Mouse (Mus musculus) embryonic facial prominence, embryonic 11.5 days (tissue): Measurements from ENCODE around the gene Dop1a. TPM values are rescaled to one million over a fixed set of nuclear protein-coding genes. Genes with fewer than 3 reads are reported as not detected.

Experiments
- ATAC-seq: fragments of 200-750 bp; cut with Nextera tagmentation; replicated peaks from 2 replicates; pipeline ENCODE4 v1.8.0; 2017; ENCODE audit warnings: low read depth; ENCODE audit not compliant: insufficient number of reproducible peaks, low FRiP score, low TSS enrichment
- DNase-seq: peaks from one replicate; pipeline ENCODE4 v3.0.0-alpha.2; 2015; ENCODE audit warnings: low spot score
- H3K27ac ChIP-seq: fragments of 300-500 bp; sonication (generic); replicated peaks from 2 replicates; pipeline ENCODE4 v1.5.1; 2014; ENCODE audit warnings: mild to moderate bottlenecking, low read depth, low read length, control low read depth
- H3K27me3 ChIP-seq: fragments of 300-500 bp; sonication (generic); 2 replicates; pipeline ENCODE4 v1.6.1; 2014; ENCODE audit warnings: mild to moderate bottlenecking, low read length, moderate library complexity, mixed read lengths; ENCODE audit not compliant: control insufficient read depth, insufficient read depth
- H3K36me3 ChIP-seq: fragments of 300-500 bp; sonication (generic); replicated peaks from 2 replicates; pipeline ENCODE4 v1.6.1; 2014; ENCODE audit warnings: low read depth, mild to moderate bottlenecking, low read length, moderate library complexity, mixed read lengths; ENCODE audit not compliant: control insufficient read depth, insufficient read depth
- H3K4me1 ChIP-seq: fragments of 300-500 bp; sonication (generic); 2 replicates; pipeline ENCODE4 v1.6.1; 2014; ENCODE audit warnings: low read length, mixed read lengths; ENCODE audit not compliant: control insufficient read depth, insufficient read depth
- H3K4me2 ChIP-seq: fragments of 300-500 bp; sonication (generic); 2 replicates; pipeline ENCODE4 v1.6.1; 2014; ENCODE audit warnings: low read depth, mild to moderate bottlenecking, control low read depth, low read length, moderate library complexity
- H3K4me3 ChIP-seq: fragments of 300-500 bp; sonication (generic); 2 replicates; pipeline ENCODE4 v1.5.1; 2014; ENCODE audit warnings: low read depth, low read length, control low read depth
- H3K9ac ChIP-seq: fragments of 300-500 bp; sonication (generic); replicated peaks from 2 replicates; pipeline ENCODE4 v1.6.1; 2014; ENCODE audit warnings: mild to moderate bottlenecking, control low read depth, low read length
- H3K9me3 ChIP-seq: fragments of 300-500 bp; sonication (generic); replicated peaks from 2 replicates; pipeline ENCODE4 v1.6.1; 2016; ENCODE audit warnings: mild to moderate bottlenecking, low read length, inconsistent platforms, mixed read lengths; ENCODE audit not compliant: control insufficient read depth
- WGBS: fragments of 180-500 bp; shearing (Covaris S2); extraction: QIAGEN DNeasy Blood & Tissue Kit; methylation state at CpG from one replicate; pipeline ENCODE4 v1.1.7; 2014; 5-methylcytosine and 5-hydroxymethylcytosine counted together
- polyA plus RNA-seq: library from polyadenylated mRNA; unstranded; fragments of >200 nt; fragmentation: Nextera tagmentation; extraction: Ambion mirVana; gene quantifications from 2 replicates; pipeline ENCODE4 v1.2.1, GENCODE M21; 2014

Dop1a gene
- 10.6 and 13.3 TPM in 2 replicates for polyA plus RNA-seq

DNA sequence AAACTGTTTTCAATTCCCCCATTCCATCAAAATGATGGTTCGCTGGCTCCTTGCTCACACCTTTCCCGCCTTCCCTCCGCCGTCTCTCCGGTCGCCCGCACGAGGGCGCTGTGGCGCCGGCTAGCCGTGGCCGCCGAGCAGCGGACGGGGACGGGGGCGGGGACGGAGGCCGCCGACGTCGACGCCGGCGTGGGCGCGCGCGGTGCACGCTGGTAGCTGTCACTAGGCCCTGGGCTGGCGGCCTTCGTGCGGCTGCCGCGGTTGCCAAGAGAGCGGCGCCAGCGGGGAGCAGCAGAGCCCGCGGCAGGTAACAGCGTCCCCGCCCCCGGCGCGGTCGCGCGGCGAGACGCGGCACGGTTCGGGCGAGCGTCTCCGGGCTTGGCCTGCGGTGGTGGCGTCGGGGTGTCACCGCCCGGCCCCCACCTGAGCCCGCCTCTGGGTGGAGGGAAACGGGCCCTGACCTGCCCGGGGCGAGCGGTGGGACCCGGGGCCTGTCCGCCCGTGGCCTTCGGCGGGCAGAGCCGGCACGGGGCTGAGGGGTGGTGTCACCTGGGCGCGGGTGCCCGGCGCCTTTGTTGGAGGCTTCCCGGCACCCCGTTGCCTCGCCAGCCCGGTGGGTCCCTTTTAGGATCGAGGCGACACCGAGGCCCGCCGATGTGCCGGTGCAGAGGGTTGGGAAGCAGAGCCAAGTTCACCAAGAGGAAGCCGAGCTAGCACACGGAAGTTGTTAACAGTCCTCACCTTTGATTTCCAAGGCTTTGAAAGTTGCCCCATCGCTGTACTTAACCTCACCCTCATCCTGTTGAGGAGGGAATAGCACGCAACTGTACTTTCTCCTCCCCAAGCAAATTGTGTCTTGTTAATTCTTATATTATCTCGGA lies at the start of gene Dop1a:
Gene Dop1a (plus strand): TSS at position 165 of the 881 bp plus-strand sequence.
- WGBS, result under 1% methylated on average over 88 of the region's 93 CpGs
- H3K27ac ChIP-seq, result peak within 1 kb of the TSS; percentile 4; the same call in 1 of the 2 replicates
- no peaks in the 10 kb centered on the region for H3K36me3 ChIP-seq
- peak within 1 kb of the TSS; percentile 82 for H3K9ac ChIP-seq
- peaks cover 2% of the 10 kb centered on the region; the same call in 1 of the 2 replicates for H3K27me3 ChIP-seq
- peak within 1 kb of the TSS; percentile 83 for H3K4me3 ChIP-seq
- no peaks in the 10 kb centered on the region for H3K9me3 ChIP-seq
- DNase-seq (peak; percentile 92), ATAC-seq (peak; percentile 95)
- H3K4me2 ChIP-seq, result peak within 1 kb of the TSS; percentile 89
- no peaks in the 10 kb centered on the region for H3K4me1 ChIP-seq

DNA sequence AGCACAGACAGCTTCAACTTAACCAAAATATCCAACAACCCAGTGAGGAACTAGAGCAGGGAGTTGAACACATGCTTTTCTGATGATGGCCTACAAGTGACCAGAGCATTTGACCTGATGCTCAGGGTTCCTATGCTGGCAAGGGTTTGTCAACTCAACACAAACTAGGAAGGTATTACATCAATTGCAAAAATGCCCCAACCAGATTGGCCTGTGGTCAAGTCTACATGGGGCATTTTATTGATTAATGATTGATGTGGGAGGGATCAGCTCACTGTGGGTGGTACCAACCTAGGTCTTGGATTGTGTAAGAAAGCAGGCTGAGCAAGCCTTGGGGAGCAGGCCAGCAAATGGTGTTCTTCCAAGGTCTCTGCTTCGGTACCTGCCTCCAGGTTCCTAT lies 49.0 kb upstream of the Dop1a start:
- 100% methylated on average over 1 of the region's 1 CpGs for WGBS
- Histone ChIP-seq H3K4me1 (no peaks in the 10 kb centered on the region), H3K36me3 (no peaks in the 10 kb centered on the region), H3K4me3 (no peak overlapping the region), H3K27ac (no peak overlapping the region), H3K9ac (no peak overlapping the region), H3K9me3 (no peaks in the 10 kb centered on the region), H3K27me3 (no peaks in the 10 kb centered on the region), H3K4me2 (no peak overlapping the region)
- DNase-seq (no peak), ATAC-seq (no peak)

DNA sequence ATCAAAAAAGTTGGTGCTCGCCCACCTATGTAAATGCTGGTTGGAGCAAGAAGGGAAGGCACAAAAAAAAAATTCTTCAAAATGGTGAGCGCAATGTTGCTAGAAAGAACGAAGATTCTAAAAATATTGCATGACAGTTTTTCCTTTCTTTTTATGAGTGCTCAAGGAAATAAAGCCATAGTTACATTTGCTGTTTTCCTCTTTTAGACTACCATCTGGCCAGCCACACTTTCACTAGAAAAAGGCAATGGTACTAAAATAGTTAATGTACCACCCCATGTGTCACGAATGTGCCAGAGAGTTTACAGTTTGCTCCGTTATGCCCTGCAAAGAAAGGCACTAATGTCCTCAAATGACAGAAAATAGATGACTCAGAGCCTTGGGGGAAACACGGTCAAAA lies 47.6 kb upstream of the Dop1a start:
- H3K4me2 ChIP-seq, result no peak overlapping the region
- DNase-seq (no peak), ATAC-seq (no peak)
- H3K27me3 ChIP-seq, result no peaks in the 10 kb centered on the region
- no peak overlapping the region for H3K4me3 ChIP-seq
- H3K9ac ChIP-seq, result no peak overlapping the region
- H3K36me3 ChIP-seq, result no peaks in the 10 kb centered on the region
- WGBS, result 84% methylated on average over 6 of the region's 6 CpGs
- H3K9me3 ChIP-seq, result no peaks in the 10 kb centered on the region
- no peak overlapping the region for H3K27ac ChIP-seq
- no peaks in the 10 kb centered on the region for H3K4me1 ChIP-seq

DNA sequence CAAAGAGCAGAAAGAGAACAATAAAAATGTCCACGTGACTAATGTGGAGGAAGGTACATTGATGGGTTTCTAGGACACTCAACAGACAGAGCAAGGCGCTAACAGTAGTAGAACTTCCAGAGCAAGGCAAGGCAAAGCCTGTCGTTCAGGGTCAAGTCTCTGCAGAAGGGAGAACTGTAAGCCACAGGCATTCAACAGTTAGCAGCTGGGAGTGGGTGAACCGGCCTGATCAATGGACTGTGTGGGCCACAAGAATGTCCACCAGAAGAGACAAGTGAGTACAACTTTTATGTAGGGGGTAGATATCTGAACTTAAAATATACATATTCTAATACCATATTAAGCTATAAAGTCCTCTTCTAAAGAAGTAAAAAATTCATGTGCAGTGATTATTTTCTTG lies 43.6 kb upstream of the Dop1a start:
- no peak overlapping the region for H3K9ac ChIP-seq
- WGBS, result 86% methylated on average over 4 of the region's 4 CpGs

DNA sequence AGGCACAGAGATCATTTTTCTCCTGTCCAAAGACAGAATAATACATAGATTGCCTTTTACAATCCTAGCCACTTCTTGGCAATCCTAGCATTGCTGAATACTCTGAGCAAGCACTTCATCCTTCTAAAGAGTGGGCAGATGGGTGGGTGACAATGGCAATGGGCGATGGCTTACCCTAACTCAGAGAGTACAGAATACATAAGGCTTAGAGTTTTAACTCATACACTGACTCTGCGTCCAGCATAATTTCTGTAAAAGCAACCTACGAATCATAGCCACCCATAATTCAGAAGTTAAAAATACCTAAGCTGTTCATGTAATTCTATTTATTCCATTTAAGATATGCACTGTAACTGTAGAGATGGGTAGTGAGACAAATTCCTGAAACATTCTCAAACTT lies 31.4 kb upstream of the Dop1a start:
- Histone ChIP-seq H3K4me3 (no peak overlapping the region), H3K9ac (no peak overlapping the region), H3K36me3 (no peaks in the 10 kb centered on the region), H3K9me3 (no peaks in the 10 kb centered on the region), H3K27me3 (no peaks in the 10 kb centered on the region), H3K4me1 (no peaks in the 10 kb centered on the region), H3K4me2 (no peak overlapping the region), H3K27ac (no peak overlapping the region)
- no peak for ATAC-seq
- DNase-seq, result no peak
- 97% methylated on average over 3 of the region's 3 CpGs for WGBS

More for the DNA sequence above, 43.6 kb upstream of the Dop1a start:
- DNase-seq, result no peak
- no peak overlapping the region for H3K4me3 ChIP-seq
- H3K4me1 ChIP-seq, result no peaks in the 10 kb centered on the region
- H3K9me3 ChIP-seq, result no peaks in the 10 kb centered on the region
- ATAC-seq, result no peak
- no peaks in the 10 kb centered on the region for H3K27me3 ChIP-seq
- no peaks in the 10 kb centered on the region for H3K36me3 ChIP-seq
- no peak overlapping the region for H3K27ac ChIP-seq
- no peak overlapping the region for H3K4me2 ChIP-seq

DNA sequence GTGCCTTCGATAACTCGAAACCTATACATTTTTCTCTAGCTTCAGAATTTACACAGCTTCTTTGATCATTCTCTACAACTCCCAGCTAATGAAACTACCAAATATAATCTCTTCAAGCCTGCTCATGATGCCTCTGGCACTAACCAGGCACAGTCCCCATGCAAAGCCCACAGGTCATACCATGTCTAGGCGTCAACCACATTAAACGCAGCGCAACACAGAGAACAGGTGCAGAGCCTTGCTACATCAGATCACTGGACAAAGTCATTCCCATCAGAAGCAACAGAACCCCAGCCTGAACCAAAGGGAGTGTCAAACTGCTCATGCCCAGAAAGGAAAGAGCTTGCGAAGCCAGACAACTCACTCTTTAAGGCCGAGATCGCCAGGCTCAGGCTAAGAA lies 30.3 kb upstream of the Dop1a start:
- Histone ChIP-seq H3K27ac (no peak overlapping the region), H3K4me1 (no peaks in the 10 kb centered on the region), H3K4me2 (no peak overlapping the region), H3K9me3 (no peaks in the 10 kb centered on the region), H3K27me3 (no peaks in the 10 kb centered on the region), H3K36me3 (no peaks in the 10 kb centered on the region), H3K4me3 (no peak overlapping the region), H3K9ac (no peak overlapping the region)
- no peak for DNase-seq
- WGBS, result 96% methylated on average over 8 of the region's 8 CpGs
- ATAC-seq, result no peak

DNA sequence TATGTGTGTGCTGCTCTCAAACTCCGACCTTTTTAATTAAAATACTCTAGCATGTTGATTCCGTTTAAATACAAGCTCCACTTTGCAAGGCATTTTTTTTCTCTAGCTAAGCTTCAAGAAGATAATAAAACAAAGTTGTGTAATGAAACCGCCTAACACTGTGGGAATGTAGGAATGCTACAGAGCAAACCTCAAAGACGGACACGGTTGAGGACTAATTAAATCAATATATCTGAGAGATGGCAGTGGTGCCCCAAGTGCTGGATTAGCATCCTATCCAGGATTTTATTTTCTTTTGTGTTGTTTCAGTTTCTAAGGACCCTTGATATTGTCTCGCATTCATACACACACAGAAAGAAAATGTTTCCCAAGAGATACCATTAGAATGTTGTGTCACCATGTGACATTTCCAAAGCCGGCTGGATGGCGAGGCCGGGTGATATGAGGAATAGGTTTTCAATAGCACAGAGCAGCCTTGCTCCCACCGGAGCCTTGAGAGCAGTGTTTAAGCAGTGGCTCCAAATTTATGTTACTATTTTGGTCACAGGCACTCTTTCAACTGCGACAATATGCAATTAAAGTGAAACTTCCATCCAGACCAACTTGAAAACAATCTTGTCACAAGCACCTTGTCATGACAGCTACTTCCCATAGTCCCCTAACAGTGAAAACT lies 28.5 kb upstream of the Dop1a start:
- Histone ChIP-seq H3K9ac (no peak overlapping the region), H3K27me3 (no peaks in the 10 kb centered on the region)
- no peak for ATAC-seq

DNA sequence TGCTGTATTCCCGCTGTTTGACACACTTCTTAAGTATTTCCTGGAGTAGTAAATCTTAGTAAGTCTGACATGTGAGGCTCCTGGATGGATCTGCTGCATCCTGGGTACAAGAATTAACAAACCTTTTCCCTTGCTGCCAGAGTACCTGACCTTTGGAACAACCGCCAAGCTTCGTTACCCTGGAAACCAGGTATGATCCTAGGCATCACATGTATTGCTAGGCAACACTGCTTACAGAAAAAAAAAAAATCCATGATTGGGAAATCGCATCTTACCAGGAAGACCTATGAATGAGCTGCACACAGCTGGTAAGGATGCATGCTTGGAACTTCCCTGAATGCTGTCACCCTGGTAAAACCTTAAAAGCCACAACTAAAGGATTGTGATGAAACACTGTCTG lies 24.7 kb upstream of the Dop1a start:
- Histone ChIP-seq H3K36me3 (no peaks in the 10 kb centered on the region), H3K4me1 (no peaks in the 10 kb centered on the region), H3K9me3 (no peaks in the 10 kb centered on the region), H3K27me3 (no peaks in the 10 kb centered on the region), H3K4me2 (no peak overlapping the region), H3K4me3 (no peak overlapping the region), H3K9ac (no peak overlapping the region), H3K27ac (no peak overlapping the region)
- ATAC-seq, result no peak
- no peak for DNase-seq
- 92% methylated on average over 4 of the region's 4 CpGs for WGBS

More for the DNA sequence above, 28.5 kb upstream of the Dop1a start:
- H3K4me1 ChIP-seq, result no peaks in the 10 kb centered on the region
- no peak overlapping the region for H3K4me3 ChIP-seq
- WGBS, result 76% methylated on average over 11 of the region's 11 CpGs
- H3K9me3 ChIP-seq, result no peaks in the 10 kb centered on the region
- H3K36me3 ChIP-seq, result no peaks in the 10 kb centered on the region
- no peak for DNase-seq
- H3K4me2 ChIP-seq, result no peak overlapping the region
- no peak overlapping the region for H3K27ac ChIP-seq
